Mouse (Mus musculus) left cerebral cortex, postnatal 25 days (tissue): ENCODE measurements at regions not wholly inside any gene's neighbourhood (a gene's known extent, or its start where the extent isn't known, plus 50 kb on each side); places are given as distances from the start of the nearest gene placed in this dataset.
"Not testable (repeated sequence)": the region's sequence is repeated elsewhere in the genome, so short reads cannot be mapped to it uniquely, and the experiment has no call there.

Experiments used
- DNase-seq, 2 experiments: peaks; one replicate each; pipeline ENCODE4 v3.0.0; 2022; ENCODE audit warnings: low spot score in 2 of 2, mixed read lengths in 1 of 2
- intact Hi-C: fragments of 180-260 bp; cut with DNase I; formaldehyde crosslinking; loops from one replicate; pipeline ENCODE4 v1.15.1; 2025

- no peak for DNase-seq
- intact Hi-C loops: no loop called here
These were observed 235.1 kb upstream of the Gap43 start for GRCm38 (mm10) chr16:42575517-42575946.

- DNase-seq: no peak
- intact Hi-C loops: no loop called here
These were observed 234.5 kb upstream of the Gap43 start for GRCm38 (mm10) chr16:42574978-42575377.

GRCm38 (mm10) chr16:42570246-42570996 lies 230.0 kb upstream of the Gap43 start:
- peak in 1 of 2 experiments; percentile 64 for DNase-seq
- intact Hi-C loops: no loop called here

GRCm38 (mm10) chr16:42569335-42569734 lies 228.9 kb upstream of the Gap43 start:
- intact Hi-C loops: no loop called here
- peak in 1 of 2 experiments; percentile 54 for DNase-seq

GRCm38 (mm10) chr16:42549591-42549990 lies 209.1 kb upstream of the Gap43 start:
- no peak for DNase-seq
- intact Hi-C loops: no loop called here

GRCm38 (mm10) chr16:42546229-42547163 lies 206.0 kb upstream of the Gap43 start:
- intact Hi-C loops: no loop called here
- DNase-seq: no peak

GRCm38 (mm10) chr16:42517321-42517720 lies 176.9 kb upstream of the Gap43 start:
- intact Hi-C loops: no loop called here
- no peak for DNase-seq

- no peak for DNase-seq
- intact Hi-C loops: no loop called here
These were observed 175.5 kb upstream of the Gap43 start for GRCm38 (mm10) chr16:42515929-42516328.

- intact Hi-C loops: no loop called here
- no peak for DNase-seq
These were observed 164.7 kb upstream of the Gap43 start for GRCm38 (mm10) chr16:42505107-42505506.

GRCm38 (mm10) chr16:42501713-42502112 lies 161.3 kb upstream of the Gap43 start:
- intact Hi-C loops: no loop called here
- no peak for DNase-seq

- intact Hi-C loops: not testable (repeated sequence)
These were observed 160.7 kb upstream of the Gap43 start for GRCm38 (mm10) chr16:42501109-42501508.

GRCm38 (mm10) chr16:42499514-42499913 lies 159.1 kb upstream of the Gap43 start:
- DNase-seq: no peak
- intact Hi-C loops: no loop called here

More at GRCm38 (mm10) chr16:42501109-42501508, 160.7 kb upstream of the Gap43 start:
- DNase-seq: not testable (repeated sequence)

- DNase-seq: no peak
- intact Hi-C loops: no loop called here
These were observed 157.9 kb upstream of the Gap43 start for GRCm38 (mm10) chr16:42498368-42498767.

- intact Hi-C loops: no loop called here
- no peak for DNase-seq
These were observed 153.1 kb upstream of the Gap43 start for GRCm38 (mm10) chr16:42493596-42493995.

GRCm38 (mm10) chr16:42488745-42489144 lies 148.3 kb upstream of the Gap43 start:
- intact Hi-C loops: no loop called here
- DNase-seq: no peak

GRCm38 (mm10) chr16:42479978-42480377 lies 139.5 kb upstream of the Gap43 start:
- DNase-seq: no peak
- intact Hi-C loops: no loop called here

GRCm38 (mm10) chr16:42466976-42467375 lies 126.5 kb upstream of the Gap43 start:
- DNase-seq: no peak
- intact Hi-C loops: no loop called here

GRCm38 (mm10) chr16:42456335-42456984 lies 116.0 kb upstream of the Gap43 start:
- no peak for DNase-seq

GRCm38 (mm10) chr16:42453338-42453737 lies 112.9 kb upstream of the Gap43 start:
- intact Hi-C loops: no loop called here
- DNase-seq: no peak

More at GRCm38 (mm10) chr16:42456335-42456984, 116.0 kb upstream of the Gap43 start:
- intact Hi-C loops: no loop called here

GRCm38 (mm10) chr16:42449840-42450444 lies 109.5 kb upstream of the Gap43 start:
- intact Hi-C loops: loop anchor here (10.0 kb wide), 2 partner anchors 165 to 175 kb away; no protein-coding TSS in a partner anchor
- DNase-seq: no peak
